Mouse (Mus musculus) heart, postnatal 25 days (tissue): ENCODE results near the gene Hnrnpul2. TPM values are rescaled to one million over a fixed set of nuclear protein-coding genes. Genes with fewer than 3 reads are reported as not detected.
A peak's percentile ranks its signal among the peaks of the same experiment; 100 is the strongest.

Experiments
- DNase-seq: peaks from one replicate; pipeline ENCODE4 v3.0.0; 2022; ENCODE audit warnings: low spot score
- intact Hi-C: fragments of 180-260 bp; cut with DNase I; formaldehyde crosslinking; loops from one replicate; pipeline ENCODE4 v1.15.1; 2025
- total RNA-seq, 2 experiments: library from RNA; stranded (reverse); gene quantifications; 2 replicates each; pipeline ENCODE4 v1.2.3; 2021

Gene Hnrnpul2
- total RNA-seq, result 10 to 100 TPM; 42.5 to 49.4 TPM

- peak; percentile 99 for DNase-seq
- intact Hi-C loops, result loop anchor here (2.0 to 5.0 kb wide), 2 partner anchors 21 to 98 kb away; partner anchors contain the start of genes Polr2g and Slc3a2
Measured at GRCm38 (mm10) chr19:8819596-8820423, at the start of gene Hnrnpul2. Gene Hnrnpul2, plus strand, starts transcription at chr19:8820010.

- intact Hi-C loops, result no loop called here
- peak; percentile 67 for DNase-seq
Measured at GRCm38 (mm10) chr19:8770567-8771270, 49.1 kb upstream of the Hnrnpul2 start, which contains the start of gene Tmem223. Gene Tmem223, plus strand, starts transcription at chr19:8770996.

- intact Hi-C loops, result loop anchor here (2.0 kb wide), 1 partner anchor 16 kb away; the partner anchor contains the start of gene Nxf1
- DNase-seq, result no peak
Measured at GRCm38 (mm10) chr19:8772996-8773395, 46.8 kb upstream of the Hnrnpul2 start.

GRCm38 (mm10) chr19:8773409-8773808 is 46.4 kb upstream of the Hnrnpul2 start:
- intact Hi-C loops, result loop anchor here (2.0 kb wide), 1 partner anchor 17 kb away; the partner anchor contains the start of gene Nxf1
- DNase-seq, result no peak

- peak; percentile 91 for DNase-seq
- intact Hi-C loops, result no loop called here
Measured at GRCm38 (mm10) chr19:8774086-8774835, 45.5 kb upstream of the Hnrnpul2 start, which contains the start of gene Tmem179b. Gene Tmem179b, minus strand, starts transcription at chr19:8774467.

GRCm38 (mm10) chr19:8774951-8775421 is 44.8 kb upstream of the Hnrnpul2 start:
- intact Hi-C loops, result no loop called here
- DNase-seq, result no peak

GRCm38 (mm10) chr19:8786008-8786781 is 33.6 kb upstream of the Hnrnpul2 start, which contains the start of gene Taf6l:
Gene Taf6l, minus strand, starts transcription at chr19:8786417.
- DNase-seq, result peak; percentile 87
- intact Hi-C loops, result no loop called here

GRCm38 (mm10) chr19:8788521-8788920 is 31.3 kb upstream of the Hnrnpul2 start:
- intact Hi-C loops, result no loop called here
- DNase-seq, result no peak

- DNase-seq, result no peak
- intact Hi-C loops, result no loop called here
Measured at GRCm38 (mm10) chr19:8789171-8789570, 30.6 kb upstream of the Hnrnpul2 start.

GRCm38 (mm10) chr19:8790171-8790570 is 29.6 kb upstream of the Hnrnpul2 start:
- intact Hi-C loops, result no loop called here
- DNase-seq, result no peak

- peak; percentile 87 for DNase-seq
- intact Hi-C loops, result loop anchor here (2.0 kb wide), 1 partner anchor 20 kb away; the partner anchor contains the start of gene Ttc9c
Measured at GRCm38 (mm10) chr19:8798264-8798946, 21.4 kb upstream of the Hnrnpul2 start, which contains the start of gene Polr2g. Gene Polr2g, minus strand, starts transcription at chr19:8798577.

GRCm38 (mm10) chr19:8798947-8799315 is 20.9 kb upstream of the Hnrnpul2 start:
- DNase-seq, result no peak
- intact Hi-C loops, result loop anchor here (2.0 kb wide), 1 partner anchor 20 kb away; the partner anchor contains the start of gene Ttc9c

GRCm38 (mm10) chr19:8802130-8802821 is 17.5 kb upstream of the Hnrnpul2 start, which contains the start of gene Zbtb3:
Gene Zbtb3, plus strand, starts transcription at chr19:8802555.
- intact Hi-C loops, result no loop called here
- DNase-seq, result peak; percentile 95

GRCm38 (mm10) chr19:8803204-8803780 is 16.5 kb upstream of the Hnrnpul2 start:
- intact Hi-C loops, result no loop called here
- no peak for DNase-seq

- intact Hi-C loops, result no loop called here
Measured at GRCm38 (mm10) chr19:8803879-8804660, 15.7 kb upstream of the Hnrnpul2 start.

GRCm38 (mm10) chr19:8806810-8807209 is 13.0 kb upstream of the Hnrnpul2 start:
- no peak for DNase-seq

More at GRCm38 (mm10) chr19:8803879-8804660, 15.7 kb upstream of the Hnrnpul2 start:
- DNase-seq, result no peak

More at GRCm38 (mm10) chr19:8806810-8807209, 13.0 kb upstream of the Hnrnpul2 start:
- intact Hi-C loops, result no loop called here
